In the genomic region with DNA sequence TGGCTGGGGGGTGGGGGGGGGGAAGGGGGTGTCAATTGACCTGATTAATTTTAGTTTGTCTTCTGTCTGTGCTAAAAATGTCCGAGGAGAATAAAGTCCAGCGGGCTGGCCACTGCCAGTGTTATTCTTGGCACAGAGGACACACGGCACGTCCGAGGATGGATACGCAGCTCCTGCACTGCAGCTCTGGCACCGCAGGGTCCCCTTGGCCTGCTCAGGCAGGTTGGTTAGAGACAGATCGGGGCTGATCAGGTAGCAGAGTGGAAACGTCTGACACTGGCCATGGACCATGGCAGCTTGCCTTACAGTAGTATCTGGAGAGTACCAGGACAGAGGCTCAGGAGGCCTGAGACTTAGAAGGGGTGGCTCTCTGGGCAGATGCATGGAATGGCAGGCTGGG, we compare ENCODE assay signal across 12 mouse cellular contexts. TPM values are rescaled to one million over a fixed set of nuclear protein-coding genes. Genes with fewer than 3 reads are reported as not detected.
DNase-seq lines count a peak whose midpoint lies in the region; TF ChIP-seq lines count a peak whose summit lies in the region.
"Had no signal": no experiment of that assay in that cellular context is flagged by ENCODE, and none has a peak within 500 bp of the region (broad histone marks: within the 10 kb centered on the region; RNA-seq: fewer than 3 reads in every experiment).

No protein-coding gene starts in this region.

- H3K36me3 ChIP-seq in thymus, adult 2 months (ENCODE audit: control insufficient read depth, insufficient read depth, low read length) = peaks cover 9% of the 10 kb centered on the region; the same call in 1 of the 2 replicates

- H3K4me3 ChIP-seq in layer of hippocampus, adult 2 months = no peak overlapping the region
- H3K4me3 ChIP-seq in thymus, adult 2 months (ENCODE audit: control insufficient read depth, insufficient read depth, low read length) = no peak overlapping the region
- H3K4me3 ChIP-seq: midbrain, embryonic 13.5 days had no signal

- peak; percentile 49 for DNase-seq in gastrocnemius, adult 18-20 months (ENCODE audit: low spot score)
- no peak for DNase-seq in gastrocnemius, postnatal 4 days (ENCODE audit: low spot score in 2 of 2)
- DNase-seq in layer of hippocampus, adult 2 months (ENCODE audit: low spot score in 2 of 2) = no peak
- no peak for DNase-seq in layer of hippocampus, postnatal 14 days (ENCODE audit: low spot score in 2 of 2)
- DNase-seq in heart, adult 9 months (ENCODE audit: low spot score in 2 of 2) = peak; percentile 22 to 46
- DNase-seq in kidney, postnatal 36 days = peak; percentile 18 to 34
- no peak for DNase-seq in thymus, adult 2 months
- DNase-seq: cerebellum, adult 18-20 months; embryo, embryonic 11 days had no signal

- no peak for TF ChIP-seq CTCF in layer of hippocampus, adult 2 months (conservative IDR thresholded peaks at IDR 0.05)
- TF ChIP-seq CTCF in thymus, adult 2 months (IDR thresholded peaks at IDR 0.05; ENCODE audit: borderline replicate concordance, control insufficient read depth, extremely low read depth, insufficient read depth, low read length, poor library complexity) = no peak

- H3K27ac ChIP-seq in layer of hippocampus, adult 2 months = peak overlapping the region; percentile 33; the same call in 1 of the 2 replicates
- H3K27ac ChIP-seq in thymus, adult 2 months (ENCODE audit: control insufficient read depth, insufficient read depth, low read length) = no peak overlapping the region
- H3K27ac ChIP-seq: midbrain, embryonic 13.5 days had no signal

- 94% methylated on average over 9 of the region's 9 CpGs for WGBS in thymus, adult 2 months

- no peaks in the 10 kb centered on the region for H3K4me1 ChIP-seq in thymus, adult 2 months (replicated peaks; ENCODE audit: control insufficient read depth, insufficient read depth, low read length)

- H3K27me3 ChIP-seq in thymus, adult 2 months (ENCODE audit: control insufficient read depth, insufficient read depth, low read length) = no peaks in the 10 kb centered on the region
- H3K27me3 ChIP-seq: midbrain, embryonic 13.5 days had no signal

- no peak for TF ChIP-seq POLR2A in thymus, adult 2 months (IDR thresholded peaks at IDR 0.05; ENCODE audit: control insufficient read depth, extremely low read depth, insufficient read depth, low read length, poor library complexity)

RNA-seq across cellular contexts. Expression of gene Cacng5, which starts 35.4 kb away (rescaled TPM):
- total RNA-seq in gastrocnemius, adult 18-20 months (2021) = not detected
- under 1 TPM; 0.22 to 0.26 TPM for total RNA-seq in gastrocnemius, postnatal 4 days (2021)
- 10 to 100 TPM; 15.9 to 16.1 TPM for total RNA-seq in layer of hippocampus, adult 2 months (2021)
- total RNA-seq in layer of hippocampus, postnatal 14 days (2021) = 10 to 100 TPM; 20.9 to 24.7 TPM
- polyA plus RNA-seq in thymus, adult 2 months (2012; rRNA removed) = 0.04 and 0.05 TPM in 2 replicates
- total RNA-seq: hematopoietic stem cell, adult 5-6 weeks had no signal
- polyA plus RNA-seq: CD4-positive, CD25-positive, alpha-beta regulatory T cell, adult 4 months had no signal

Comparison
In these comparisons a context has a peak if more than half of its experiments do, and no peak if none do; other contexts are left out.
1. DNase-seq: peak in gastrocnemius, adult 18-20 months (single experiment), heart, adult 9 months (2 of 2) and kidney, postnatal 36 days (2 of 2); none in gastrocnemius, postnatal 4 days (0 of 2), layer of hippocampus, adult 2 months (0 of 2), layer of hippocampus, postnatal 14 days (0 of 2) and thymus, adult 2 months (single experiment).
2. RNA of gene Cacng5, which starts 35.4 kb away (total RNA-seq): 20.9 to 24.7 TPM in layer of hippocampus, postnatal 14 days and 15.9 to 16.1 TPM in layer of hippocampus, adult 2 months; 0.22 to 0.26 TPM in gastrocnemius, postnatal 4 days and not detected in gastrocnemius, adult 18-20 months; every median in the first group is over 10 times any median in the second.